Mouse (Mus musculus): Measurements from ENCODE around the gene Klhdc8b. TPM values are rescaled to one million over a fixed set of nuclear protein-coding genes. Genes with fewer than 3 reads are reported as not detected.
A peak's percentile ranks its signal among the peaks of the same experiment; 100 is the strongest.

The Klhdc8b gene
- polyA plus RNA-seq (2014; fragmentation: Nextera tagmentation; extraction: Ambion mirVana), result 49.8 and 63.3 TPM in 2 replicates

GRCm38 (mm10) chr9:108461181-108461631, at the start of gene Klhdc8b:
Gene Klhdc8b (minus strand): TSS chr9:108461581.
- Histone ChIP-seq H3K4me2 (ENCODE audit: low read depth, low read length) (peak within 1 kb of the TSS; percentile 68), H3K36me3 (ENCODE audit: control insufficient read depth, insufficient read depth, low read length) (peaks cover 10% of the 10 kb centered on the region), H3K4me3 (ENCODE audit: low read depth, low read length) (peak within 1 kb of the TSS; percentile 69), H3K9ac (replicated peaks; ENCODE audit: low read depth, low read length) (peak within 1 kb of the TSS; percentile 72), H3K27me3 (ENCODE audit: control insufficient read depth, insufficient read depth, low read length) (no peaks in the 10 kb centered on the region), H3K9me3 (ENCODE audit: control insufficient read depth, low read length) (no peaks in the 10 kb centered on the region), H3K27ac (ENCODE audit: low read depth, low read length) (peak within 1 kb of the TSS; percentile 73), H3K4me1 (ENCODE audit: control insufficient read depth, insufficient read depth, low read length) (peaks cover 10% of the 10 kb centered on the region)
- WGBS, result 28% methylated on average over 11 of the region's 11 CpGs
- peak; percentile 32; the same call in 1 of the 2 replicates for ATAC-seq (ENCODE audit: low read depth)

DNA sequence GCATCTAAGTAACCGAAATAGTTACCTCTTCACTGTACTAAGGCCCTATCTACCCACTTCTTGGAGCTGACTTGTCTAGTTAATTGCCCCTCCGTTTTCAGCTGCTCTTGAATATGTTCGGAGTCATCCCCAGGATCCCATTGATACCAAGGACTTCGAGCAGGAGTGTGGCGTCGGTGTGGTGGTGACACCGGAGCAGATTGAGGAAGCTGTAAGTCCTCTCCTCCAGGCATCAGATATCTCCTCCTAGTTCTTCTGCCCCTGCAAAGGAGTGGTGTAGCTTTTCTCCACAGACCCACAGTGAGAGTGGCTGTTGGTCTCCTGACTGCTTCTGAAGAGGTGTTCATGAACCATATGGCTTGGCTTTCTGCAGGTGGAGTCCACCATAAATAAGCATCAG, 47.4 kb upstream of the Klhdc8b start:
- H3K4me3 ChIP-seq (ENCODE audit: low read depth, low read length), result peak overlapping the region; percentile 61; the same call in 1 of the 2 replicates
- no peak overlapping the region for H3K27ac ChIP-seq (ENCODE audit: low read depth, low read length)
- H3K4me1 ChIP-seq (ENCODE audit: control insufficient read depth, insufficient read depth, low read length), result peaks cover 11% of the 10 kb centered on the region
- H3K9ac ChIP-seq (replicated peaks; ENCODE audit: low read depth, low read length), result no peak overlapping the region
- peaks cover 21% of the 10 kb centered on the region for H3K36me3 ChIP-seq (ENCODE audit: control insufficient read depth, insufficient read depth, low read length)
- 87% methylated on average over 7 of the region's 7 CpGs for WGBS
- no peaks in the 10 kb centered on the region for H3K9me3 ChIP-seq (ENCODE audit: control insufficient read depth, low read length)
- no peaks in the 10 kb centered on the region for H3K27me3 ChIP-seq (ENCODE audit: control insufficient read depth, insufficient read depth, low read length)
- H3K4me2 ChIP-seq (ENCODE audit: low read depth, low read length), result peak overlapping the region; percentile 84
- no peak for ATAC-seq (ENCODE audit: low read depth)

GRCm38 (mm10) chr9:108507619-108508434, 46.4 kb upstream of the Klhdc8b start, which contains the start of gene Qars:
Gene Qars (plus strand): TSS chr9:108507706.
- Histone ChIP-seq H3K4me1 (ENCODE audit: control insufficient read depth, insufficient read depth, low read length) (peaks cover 11% of the 10 kb centered on the region), H3K27ac (ENCODE audit: low read depth, low read length) (peak within 1 kb of the TSS; percentile 72), H3K27me3 (ENCODE audit: control insufficient read depth, insufficient read depth, low read length) (no peaks in the 10 kb centered on the region), H3K4me2 (ENCODE audit: low read depth, low read length) (peak within 1 kb of the TSS; percentile 84), H3K9ac (replicated peaks; ENCODE audit: low read depth, low read length) (peak within 1 kb of the TSS; percentile 61), H3K36me3 (ENCODE audit: control insufficient read depth, insufficient read depth, low read length) (peaks cover 18% of the 10 kb centered on the region; the same call in 1 of the 2 replicates), H3K9me3 (ENCODE audit: control insufficient read depth, low read length) (no peaks in the 10 kb centered on the region), H3K4me3 (ENCODE audit: low read depth, low read length) (peak within 1 kb of the TSS; percentile 61)
- WGBS, result under 1% methylated on average over 37 of the region's 37 CpGs
- peak; percentile 97 for ATAC-seq (ENCODE audit: low read depth)

DNA sequence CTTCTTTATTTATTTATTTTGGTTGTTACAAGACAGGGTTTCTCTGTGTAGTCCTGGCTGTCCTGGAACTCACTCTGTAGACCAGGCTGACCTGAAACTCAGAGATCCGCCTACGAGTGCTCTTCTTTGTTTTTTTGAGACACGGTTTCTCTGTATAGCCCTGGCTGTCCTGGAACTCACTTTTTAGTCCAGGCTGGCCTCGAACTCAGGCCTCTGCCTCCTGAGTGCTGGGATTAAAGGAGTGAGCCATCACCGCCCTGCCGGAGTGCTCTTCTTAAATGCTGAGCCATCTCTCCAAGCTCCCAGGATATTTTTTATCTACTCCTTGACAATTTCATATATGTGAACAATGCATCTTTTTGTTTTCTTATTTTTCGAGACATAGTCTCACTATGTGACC, 45.5 kb upstream of the Klhdc8b start:
- peaks cover 16% of the 10 kb centered on the region; the same call in 1 of the 2 replicates for H3K36me3 ChIP-seq (ENCODE audit: control insufficient read depth, insufficient read depth, low read length)

DNA sequence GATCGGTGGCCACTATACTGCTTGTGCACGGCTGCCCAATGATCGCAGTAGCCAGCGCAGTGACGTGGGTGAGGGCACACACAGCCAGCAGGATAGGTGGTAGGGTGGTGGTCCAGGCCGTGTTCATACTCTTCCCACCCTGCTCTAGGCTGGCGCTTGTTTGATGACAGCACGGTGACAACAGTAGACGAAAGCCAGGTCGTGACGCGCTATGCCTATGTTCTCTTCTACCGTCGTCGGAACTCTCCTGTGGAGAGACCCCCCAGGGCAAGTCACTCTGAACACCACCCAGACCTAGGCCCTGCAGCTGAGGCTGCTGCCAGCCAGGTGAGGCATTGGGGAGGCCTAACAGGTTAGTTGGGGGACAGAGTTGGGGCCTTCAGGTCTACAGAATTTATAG, 38.6 kb upstream of the Klhdc8b start:
- Histone ChIP-seq H3K27ac (ENCODE audit: low read depth, low read length) (no peak overlapping the region), H3K27me3 (ENCODE audit: control insufficient read depth, insufficient read depth, low read length) (no peaks in the 10 kb centered on the region), H3K9me3 (ENCODE audit: control insufficient read depth, low read length) (no peaks in the 10 kb centered on the region), H3K36me3 (ENCODE audit: control insufficient read depth, insufficient read depth, low read length) (peaks cover 74% of the 10 kb centered on the region), H3K9ac (replicated peaks; ENCODE audit: low read depth, low read length) (no peak overlapping the region), H3K4me2 (ENCODE audit: low read depth, low read length) (no peak overlapping the region), H3K4me1 (ENCODE audit: control insufficient read depth, insufficient read depth, low read length) (no peaks in the 10 kb centered on the region), H3K4me3 (ENCODE audit: low read depth, low read length) (no peak overlapping the region)
- no peak for ATAC-seq (ENCODE audit: low read depth)
- 93% methylated on average over 15 of the region's 15 CpGs for WGBS

More for the DNA sequence above, 45.5 kb upstream of the Klhdc8b start:
- H3K4me2 ChIP-seq (ENCODE audit: low read depth, low read length), result peak overlapping the region; percentile 84
- H3K9ac ChIP-seq (replicated peaks; ENCODE audit: low read depth, low read length), result no peak overlapping the region
- WGBS, result 93% methylated on average over 7 of the region's 7 CpGs
- H3K4me1 ChIP-seq (ENCODE audit: control insufficient read depth, insufficient read depth, low read length), result peaks cover 11% of the 10 kb centered on the region
- H3K9me3 ChIP-seq (ENCODE audit: control insufficient read depth, low read length), result no peaks in the 10 kb centered on the region
- no peaks in the 10 kb centered on the region for H3K27me3 ChIP-seq (ENCODE audit: control insufficient read depth, insufficient read depth, low read length)
- no peak for ATAC-seq (ENCODE audit: low read depth)
- H3K4me3 ChIP-seq (ENCODE audit: low read depth, low read length), result peak overlapping the region; percentile 61; the same call in 1 of the 2 replicates
- no peak overlapping the region for H3K27ac ChIP-seq (ENCODE audit: low read depth, low read length)

GRCm38 (mm10) chr9:108499231-108499630, 37.9 kb upstream of the Klhdc8b start:
- no peak overlapping the region for H3K27ac ChIP-seq (ENCODE audit: low read depth, low read length)
- no peak for ATAC-seq (ENCODE audit: low read depth)
- 96% methylated on average over 7 of the region's 7 CpGs for WGBS
- no peak overlapping the region for H3K9ac ChIP-seq (replicated peaks; ENCODE audit: low read depth, low read length)
- no peaks in the 10 kb centered on the region for H3K27me3 ChIP-seq (ENCODE audit: control insufficient read depth, insufficient read depth, low read length)
- H3K4me3 ChIP-seq (ENCODE audit: low read depth, low read length), result no peak overlapping the region
- H3K36me3 ChIP-seq (ENCODE audit: control insufficient read depth, insufficient read depth, low read length), result peaks cover 81% of the 10 kb centered on the region
- H3K4me2 ChIP-seq (ENCODE audit: low read depth, low read length), result no peak overlapping the region
- no peaks in the 10 kb centered on the region for H3K9me3 ChIP-seq (ENCODE audit: control insufficient read depth, low read length)
- H3K4me1 ChIP-seq (ENCODE audit: control insufficient read depth, insufficient read depth, low read length), result no peaks in the 10 kb centered on the region

GRCm38 (mm10) chr9:108494905-108495304, 33.5 kb upstream of the Klhdc8b start:
- no peak overlapping the region for H3K9ac ChIP-seq (replicated peaks; ENCODE audit: low read depth, low read length)
- no peak overlapping the region for H3K4me3 ChIP-seq (ENCODE audit: low read depth, low read length)
- ATAC-seq (ENCODE audit: low read depth), result no peak
- no peaks in the 10 kb centered on the region for H3K27me3 ChIP-seq (ENCODE audit: control insufficient read depth, insufficient read depth, low read length)
- peaks cover 14% of the 10 kb centered on the region for H3K4me1 ChIP-seq (ENCODE audit: control insufficient read depth, insufficient read depth, low read length)
- H3K4me2 ChIP-seq (ENCODE audit: low read depth, low read length), result no peak overlapping the region
- H3K36me3 ChIP-seq (ENCODE audit: control insufficient read depth, insufficient read depth, low read length), result peaks cover 71% of the 10 kb centered on the region
- H3K27ac ChIP-seq (ENCODE audit: low read depth, low read length), result no peak overlapping the region
- WGBS, result 85% methylated on average over 10 of the region's 10 CpGs
- no peaks in the 10 kb centered on the region for H3K9me3 ChIP-seq (ENCODE audit: control insufficient read depth, low read length)

GRCm38 (mm10) chr9:108494146-108494825, 32.9 kb upstream of the Klhdc8b start:
- H3K36me3 ChIP-seq (ENCODE audit: control insufficient read depth, insufficient read depth, low read length), result peaks cover 65% of the 10 kb centered on the region
- H3K27ac ChIP-seq (ENCODE audit: low read depth, low read length), result no peak overlapping the region
- peaks cover 17% of the 10 kb centered on the region for H3K4me1 ChIP-seq (ENCODE audit: control insufficient read depth, insufficient read depth, low read length)
- ATAC-seq (ENCODE audit: low read depth), result no peak
- no peak overlapping the region for H3K4me3 ChIP-seq (ENCODE audit: low read depth, low read length)
- no peaks in the 10 kb centered on the region for H3K9me3 ChIP-seq (ENCODE audit: control insufficient read depth, low read length)
- H3K27me3 ChIP-seq (ENCODE audit: control insufficient read depth, insufficient read depth, low read length), result no peaks in the 10 kb centered on the region
- no peak overlapping the region for H3K4me2 ChIP-seq (ENCODE audit: low read depth, low read length)
- WGBS, result 93% methylated on average over 19 of the region's 19 CpGs
- no peak overlapping the region for H3K9ac ChIP-seq (replicated peaks; ENCODE audit: low read depth, low read length)

- Histone ChIP-seq H3K4me1 (ENCODE audit: control insufficient read depth, insufficient read depth, low read length) (peaks cover 17% of the 10 kb centered on the region), H3K9me3 (ENCODE audit: control insufficient read depth, low read length) (no peaks in the 10 kb centered on the region), H3K27ac (ENCODE audit: low read depth, low read length) (no peak overlapping the region), H3K36me3 (ENCODE audit: control insufficient read depth, insufficient read depth, low read length) (peaks cover 54% of the 10 kb centered on the region), H3K4me2 (ENCODE audit: low read depth, low read length) (no peak overlapping the region), H3K4me3 (ENCODE audit: low read depth, low read length) (no peak overlapping the region), H3K9ac (replicated peaks; ENCODE audit: low read depth, low read length) (no peak overlapping the region), H3K27me3 (ENCODE audit: control insufficient read depth, insufficient read depth, low read length) (no peaks in the 10 kb centered on the region)
- ATAC-seq (ENCODE audit: low read depth), result no peak
- 97% methylated on average over 8 of the region's 8 CpGs for WGBS
These were observed 31.9 kb upstream of the Klhdc8b start for GRCm38 (mm10) chr9:108493246-108493645.

Data from neural tube, embryonic 14.5 days (tissue).